Mouse (Mus musculus): Measurements from ENCODE around the gene Tgif1.

Gene Tgif1

GRCm38 (mm10) chr17:70866538-70867114 is 13.3 kb upstream of the Tgif1 start:
- no peak for DNase-seq (ENCODE audit: inconsistent age in 2 of 2, low spot score in 1 of 2)

- no peak for DNase-seq (ENCODE audit: inconsistent age in 2 of 2, low spot score in 1 of 2)
Observed at GRCm38 (mm10) chr17:70866029-70866428, 12.7 kb upstream of the Tgif1 start.

GRCm38 (mm10) chr17:70865060-70865604 is 11.8 kb upstream of the Tgif1 start:
- peak; percentile 23 to 59 for DNase-seq (ENCODE audit: inconsistent age in 2 of 2, low spot score in 1 of 2)

- no peak for DNase-seq (ENCODE audit: inconsistent age in 2 of 2, low spot score in 1 of 2)
Observed at GRCm38 (mm10) chr17:70864645-70865044, 11.3 kb upstream of the Tgif1 start.

- DNase-seq (ENCODE audit: inconsistent age in 2 of 2, low spot score in 1 of 2) = no peak
Observed at GRCm38 (mm10) chr17:70864117-70864516, 10.8 kb upstream of the Tgif1 start.

- no peak for DNase-seq (ENCODE audit: inconsistent age in 2 of 2, low spot score in 1 of 2)
Observed at GRCm38 (mm10) chr17:70858814-70859213, 5.5 kb upstream of the Tgif1 start.

- peak in 1 of 2 experiments; percentile 30 for DNase-seq (ENCODE audit: inconsistent age in 2 of 2, low spot score in 1 of 2)
Observed at GRCm38 (mm10) chr17:70856871-70857415, 3.6 kb upstream of the Tgif1 start.

GRCm38 (mm10) chr17:70854021-70854420 is 675 bp upstream of the Tgif1 start:
- DNase-seq (ENCODE audit: inconsistent age in 2 of 2, low spot score in 1 of 2) = peak in 1 of 2 experiments; percentile 72

GRCm38 (mm10) chr17:70852686-70853386 is 510 bp downstream of the Tgif1 start:
- DNase-seq (ENCODE audit: inconsistent age in 2 of 2, low spot score in 1 of 2) = peak; percentile 93 to 96

- peak; percentile 79 to 92 for DNase-seq (ENCODE audit: inconsistent age in 2 of 2, low spot score in 1 of 2)
Observed at GRCm38 (mm10) chr17:70852011-70852685, 1.2 kb downstream of the Tgif1 start.

- peak; percentile 88 to 95 for DNase-seq (ENCODE audit: inconsistent age in 2 of 2, low spot score in 1 of 2)
Observed at GRCm38 (mm10) chr17:70850996-70851991, 2.1 kb downstream of the Tgif1 start.

- peak; percentile 70 to 93 for DNase-seq (ENCODE audit: inconsistent age in 2 of 2, low spot score in 1 of 2)
Observed at GRCm38 (mm10) chr17:70850233-70850995, 2.9 kb downstream of the Tgif1 start.

GRCm38 (mm10) chr17:70849399-70850232 is 3.7 kb downstream of the Tgif1 start:
- peak; percentile 95 to 99 for DNase-seq (ENCODE audit: inconsistent age in 2 of 2, low spot score in 1 of 2)

GRCm38 (mm10) chr17:70848511-70849398 is 4.6 kb downstream of the Tgif1 start:
- peak; percentile 72 to 90 for DNase-seq (ENCODE audit: inconsistent age in 2 of 2, low spot score in 1 of 2)

- peak in 1 of 2 experiments; percentile 83 for DNase-seq (ENCODE audit: inconsistent age in 2 of 2, low spot score in 1 of 2)
Observed at GRCm38 (mm10) chr17:70847751-70848510, 5.4 kb downstream of the Tgif1 start.

GRCm38 (mm10) chr17:70847086-70847485 is 6.3 kb downstream of the Tgif1 start:
- DNase-seq (ENCODE audit: inconsistent age in 2 of 2, low spot score in 1 of 2) = peak in 1 of 2 experiments; percentile 83

- DNase-seq (ENCODE audit: inconsistent age in 2 of 2, low spot score in 1 of 2) = peak; percentile 51 to 82
Observed at GRCm38 (mm10) chr17:70846111-70846644, 7.2 kb downstream of the Tgif1 start.

Measured in adrenal gland, adult (tissue).